Mouse (Mus musculus) liver, embryonic 12.5 days (tissue): ENCODE data around the gene Atg16l2. TPM values are rescaled to one million over a fixed set of nuclear protein-coding genes. Genes with fewer than 3 reads are reported as not detected.

Source experiments
- ATAC-seq: fragments of 200-750 bp; cut with Nextera tagmentation; 2 replicates; pipeline ENCODE4 v1.8.0; 2017; ENCODE audit warnings: moderate number of reproducible peaks, mild to moderate bottlenecking, moderate library complexity
- H3K27ac ChIP-seq: fragments of 300-500 bp; sonication (generic); 2 replicates; pipeline ENCODE4 v1.5.1; 2016; ENCODE audit warnings: mild to moderate bottlenecking
- H3K27me3 ChIP-seq: fragments of 300-500 bp; sonication (generic); replicated peaks from 2 replicates; pipeline ENCODE4 v1.6.1; 2016; ENCODE audit warnings: mild to moderate bottlenecking, moderate library complexity
- H3K36me3 ChIP-seq: fragments of 300-500 bp; sonication (generic); 2 replicates; pipeline ENCODE4 v1.6.1; 2016; ENCODE audit warnings: mild to moderate bottlenecking, moderate library complexity
- H3K4me1 ChIP-seq: fragments of 300-500 bp; sonication (generic); 2 replicates; pipeline ENCODE4 v1.6.1; 2016
- H3K4me2 ChIP-seq: fragments of 300-500 bp; sonication (generic); 2 replicates; pipeline ENCODE4 v1.6.1; 2016; ENCODE audit warnings: mild to moderate bottlenecking, moderate library complexity
- H3K4me3 ChIP-seq: fragments of 300-500 bp; sonication (generic); 2 replicates; pipeline ENCODE4 v1.5.1; 2016; ENCODE audit warnings: mild to moderate bottlenecking, moderate library complexity
- H3K9ac ChIP-seq: fragments of 300-500 bp; sonication (generic); 2 replicates; pipeline ENCODE4 v1.6.1; 2016; ENCODE audit warnings: mild to moderate bottlenecking, moderate library complexity
- H3K9me3 ChIP-seq: fragments of 300-500 bp; sonication (generic); replicated peaks from 2 replicates; pipeline ENCODE4 v1.6.1; 2016; ENCODE audit warnings: mild to moderate bottlenecking, moderate library complexity
- WGBS: fragments of 180-500 bp; shearing (Covaris S2); methylation state at CpG from one replicate; pipeline ENCODE4 v1.1.7; 2016; ENCODE audit not compliant: insufficient replicate concordance; 5-methylcytosine and 5-hydroxymethylcytosine counted together
- polyA plus RNA-seq: library from polyadenylated mRNA; unstranded; fragments of >200 nt; fragmentation: Nextera tagmentation; extraction: Ambion mirVana; gene quantifications from 2 replicates; pipeline ENCODE4 v1.2.1, GENCODE M21; 2016

Gene Atg16l2
- polyA plus RNA-seq, 1 experiment from 2014 or later: 5.7 TPM

GRCm38 (mm10) chr7:101290401-101290800 lies 11.7 kb downstream of the Atg16l2 start:
- no peak overlapping the region for H3K27ac ChIP-seq
- H3K36me3 ChIP-seq: peaks cover 11% of the 10 kb centered on the region
- H3K9me3 ChIP-seq: no peaks in the 10 kb centered on the region
- ATAC-seq: no peak
- H3K4me2 ChIP-seq: no peak overlapping the region
- no peak overlapping the region for H3K4me3 ChIP-seq
- H3K27me3 ChIP-seq: peaks cover 2% of the 10 kb centered on the region; the same call in 1 of the 2 replicates
- H3K4me1 ChIP-seq: no peaks in the 10 kb centered on the region
- H3K9ac ChIP-seq: no peak overlapping the region
- WGBS: 84% methylated on average over 10 of the region's 10 CpGs

GRCm38 (mm10) chr7:101288436-101288835 lies 13.6 kb downstream of the Atg16l2 start:
- 37% methylated on average over 4 of the region's 4 CpGs for WGBS
- Histone ChIP-seq H3K4me3 (no peak overlapping the region), H3K4me1 (no peaks in the 10 kb centered on the region), H3K36me3 (peaks cover 14% of the 10 kb centered on the region), H3K27me3 (no peaks in the 10 kb centered on the region), H3K9me3 (no peaks in the 10 kb centered on the region), H3K9ac (no peak overlapping the region), H3K4me2 (no peak overlapping the region), H3K27ac (no peak overlapping the region)
- ATAC-seq: no peak

GRCm38 (mm10) chr7:101287820-101288219 lies 14.2 kb downstream of the Atg16l2 start:
- Histone ChIP-seq H3K4me3 (no peak overlapping the region), H3K9me3 (no peaks in the 10 kb centered on the region), H3K4me2 (no peak overlapping the region), H3K27ac (no peak overlapping the region), H3K4me1 (no peaks in the 10 kb centered on the region), H3K27me3 (no peaks in the 10 kb centered on the region), H3K36me3 (peaks cover 20% of the 10 kb centered on the region), H3K9ac (no peak overlapping the region)
- 53% methylated on average over 2 of the region's 2 CpGs for WGBS
- ATAC-seq: no peak

GRCm38 (mm10) chr7:101286891-101287290 lies 15.2 kb downstream of the Atg16l2 start:
- Histone ChIP-seq H3K4me2 (no peak overlapping the region), H3K4me1 (no peaks in the 10 kb centered on the region), H3K9ac (no peak overlapping the region), H3K27me3 (no peaks in the 10 kb centered on the region), H3K27ac (no peak overlapping the region), H3K36me3 (peaks cover 29% of the 10 kb centered on the region), H3K4me3 (no peak overlapping the region), H3K9me3 (no peaks in the 10 kb centered on the region)
- ATAC-seq: no peak
- 68% methylated on average over 4 of the region's 4 CpGs for WGBS

- no peak overlapping the region for H3K4me3 ChIP-seq
Measured at GRCm38 (mm10) chr7:101284504-101284903, 17.5 kb downstream of the Atg16l2 start.

GRCm38 (mm10) chr7:101282721-101283120 lies 19.3 kb downstream of the Atg16l2 start:
- no peak overlapping the region for H3K9ac ChIP-seq
- H3K4me3 ChIP-seq: no peak overlapping the region
- no peaks in the 10 kb centered on the region for H3K27me3 ChIP-seq
- no peak overlapping the region for H3K4me2 ChIP-seq
- peaks cover 40% of the 10 kb centered on the region for H3K36me3 ChIP-seq
- no peak for ATAC-seq
- WGBS: 81% methylated on average over 3 of the region's 3 CpGs
- no peaks in the 10 kb centered on the region for H3K4me1 ChIP-seq
- no peaks in the 10 kb centered on the region for H3K9me3 ChIP-seq
- H3K27ac ChIP-seq: no peak overlapping the region

More at GRCm38 (mm10) chr7:101284504-101284903, 17.5 kb downstream of the Atg16l2 start:
- H3K9me3 ChIP-seq: no peaks in the 10 kb centered on the region
- H3K27ac ChIP-seq: no peak overlapping the region
- WGBS: 70% methylated on average over 1 of the region's 1 CpGs
- H3K4me2 ChIP-seq: no peak overlapping the region
- no peaks in the 10 kb centered on the region for H3K27me3 ChIP-seq
- H3K9ac ChIP-seq: no peak overlapping the region
- peaks cover 27% of the 10 kb centered on the region for H3K36me3 ChIP-seq
- no peaks in the 10 kb centered on the region for H3K4me1 ChIP-seq
- no peak for ATAC-seq

- Histone ChIP-seq H3K9me3 (no peaks in the 10 kb centered on the region), H3K4me2 (peak overlapping the region; percentile 45), H3K4me3 (no peak overlapping the region), H3K4me1 (peaks cover 38% of the 10 kb centered on the region), H3K36me3 (peaks cover 31% of the 10 kb centered on the region), H3K27me3 (no peaks in the 10 kb centered on the region), H3K9ac (peak overlapping the region; percentile 39; the same call in 1 of the 2 replicates), H3K27ac (peak overlapping the region; percentile 49; the same call in 1 of the 2 replicates)
- 58% methylated on average over 8 of the region's 8 CpGs for WGBS
- peak; percentile 98 for ATAC-seq
Measured at GRCm38 (mm10) chr7:101272466-101273160, 29.4 kb downstream of the Atg16l2 start.

- ATAC-seq: no peak
- H3K4me1 ChIP-seq: peaks cover 48% of the 10 kb centered on the region
- peaks cover 23% of the 10 kb centered on the region for H3K36me3 ChIP-seq
- H3K9me3 ChIP-seq: no peaks in the 10 kb centered on the region
- 64% methylated on average over 1 of the region's 1 CpGs for WGBS
- no peak overlapping the region for H3K27ac ChIP-seq
- no peaks in the 10 kb centered on the region for H3K27me3 ChIP-seq
- H3K9ac ChIP-seq: no peak overlapping the region
- H3K4me2 ChIP-seq: no peak overlapping the region
- H3K4me3 ChIP-seq: no peak overlapping the region
Measured at GRCm38 (mm10) chr7:101271602-101272001, 30.4 kb downstream of the Atg16l2 start.

GRCm38 (mm10) chr7:101267457-101268259 lies 34.4 kb downstream of the Atg16l2 start:
- Histone ChIP-seq H3K27ac (no peak overlapping the region), H3K36me3 (peaks cover 11% of the 10 kb centered on the region), H3K4me2 (no peak overlapping the region), H3K4me3 (no peak overlapping the region), H3K27me3 (no peaks in the 10 kb centered on the region), H3K4me1 (peaks cover 33% of the 10 kb centered on the region), H3K9me3 (no peaks in the 10 kb centered on the region), H3K9ac (no peak overlapping the region)
- no peak for ATAC-seq
- 20% methylated on average over 3 of the region's 3 CpGs for WGBS

- Histone ChIP-seq H3K9ac (no peak overlapping the region), H3K9me3 (no peaks in the 10 kb centered on the region), H3K27me3 (no peaks in the 10 kb centered on the region), H3K4me3 (no peak overlapping the region), H3K4me2 (no peak overlapping the region), H3K4me1 (peaks cover 18% of the 10 kb centered on the region), H3K27ac (no peak overlapping the region), H3K36me3 (peaks cover 9% of the 10 kb centered on the region; the same call in 1 of the 2 replicates)
- no peak for ATAC-seq
Measured at GRCm38 (mm10) chr7:101263511-101263910, 38.5 kb downstream of the Atg16l2 start.

- Histone ChIP-seq H3K4me1 (peaks cover 6% of the 10 kb centered on the region), H3K27me3 (no peaks in the 10 kb centered on the region), H3K36me3 (peaks cover 9% of the 10 kb centered on the region; the same call in 1 of the 2 replicates), H3K4me3 (no peak overlapping the region), H3K9ac (no peak overlapping the region), H3K27ac (no peak overlapping the region), H3K9me3 (no peaks in the 10 kb centered on the region), H3K4me2 (no peak overlapping the region)
- 81% methylated on average over 4 of the region's 4 CpGs for WGBS
- no peak for ATAC-seq
Measured at GRCm38 (mm10) chr7:101261941-101262546, 40.0 kb downstream of the Atg16l2 start.

GRCm38 (mm10) chr7:101258482-101258881 lies 43.6 kb downstream of the Atg16l2 start:
- Histone ChIP-seq H3K9me3 (no peaks in the 10 kb centered on the region), H3K4me2 (no peak overlapping the region), H3K9ac (no peak overlapping the region), H3K27ac (no peak overlapping the region), H3K36me3 (peaks cover 24% of the 10 kb centered on the region; the same call in 1 of the 2 replicates), H3K4me3 (no peak overlapping the region), H3K27me3 (no peaks in the 10 kb centered on the region), H3K4me1 (no peaks in the 10 kb centered on the region)
- no peak for ATAC-seq
